Mouse (Mus musculus): ENCODE measurements around the gene Cfap99. TPM values are rescaled to one million over a fixed set of nuclear protein-coding genes. Genes with fewer than 3 reads are reported as not detected.

Cfap99 gene
- polyA plus RNA-seq, 1 experiment from 2014 or later: not detected

- Histone ChIP-seq H3K9ac (replicated peaks) (no peak overlapping the region), H3K4me2 (replicated peaks) (no peak overlapping the region), H3K27ac (no peak overlapping the region), H3K4me1 (replicated peaks) (peaks cover 6% of the 10 kb centered on the region; the same call in 1 of the 2 replicates), H3K9me3 (no peaks in the 10 kb centered on the region), H3K36me3 (no peaks in the 10 kb centered on the region), H3K4me3 (replicated peaks) (no peak overlapping the region), H3K27me3 (peaks cover 17% of the 10 kb centered on the region)
- no peak for ATAC-seq
- 91% methylated on average over 7 of the region's 7 CpGs for WGBS
Measured at GRCm38 (mm10) chr5:34280976-34281375, 7.4 kb upstream of the Cfap99 start.

- 87% methylated on average over 5 of the region's 5 CpGs for WGBS
- Histone ChIP-seq H3K9me3 (no peaks in the 10 kb centered on the region), H3K36me3 (no peaks in the 10 kb centered on the region), H3K9ac (replicated peaks) (no peak overlapping the region), H3K4me3 (replicated peaks) (no peak overlapping the region), H3K4me1 (replicated peaks) (peaks cover 25% of the 10 kb centered on the region), H3K27ac (no peak overlapping the region), H3K27me3 (peaks cover 37% of the 10 kb centered on the region), H3K4me2 (replicated peaks) (no peak overlapping the region)
- ATAC-seq: no peak
Measured at GRCm38 (mm10) chr5:34283355-34283754, 5.0 kb upstream of the Cfap99 start.

GRCm38 (mm10) chr5:34284156-34284750 lies 4.1 kb upstream of the Cfap99 start:
- Histone ChIP-seq H3K27me3 (peaks cover 40% of the 10 kb centered on the region), H3K4me2 (replicated peaks) (no peak overlapping the region), H3K4me3 (replicated peaks) (no peak overlapping the region), H3K9ac (replicated peaks) (no peak overlapping the region), H3K4me1 (replicated peaks) (peaks cover 27% of the 10 kb centered on the region), H3K36me3 (no peaks in the 10 kb centered on the region), H3K9me3 (no peaks in the 10 kb centered on the region), H3K27ac (no peak overlapping the region)
- no peak for ATAC-seq
- 53% methylated on average over 3 of the region's 3 CpGs for WGBS

GRCm38 (mm10) chr5:34285285-34285684 lies 3.1 kb upstream of the Cfap99 start:
- Histone ChIP-seq H3K4me3 (replicated peaks) (no peak overlapping the region), H3K9ac (replicated peaks) (no peak overlapping the region), H3K27me3 (peaks cover 50% of the 10 kb centered on the region), H3K27ac (no peak overlapping the region), H3K9me3 (no peaks in the 10 kb centered on the region), H3K36me3 (no peaks in the 10 kb centered on the region), H3K4me1 (replicated peaks) (peaks cover 27% of the 10 kb centered on the region), H3K4me2 (replicated peaks) (no peak overlapping the region)
- ATAC-seq: no peak
- WGBS: 85% methylated on average over 2 of the region's 2 CpGs

GRCm38 (mm10) chr5:34286516-34286915 lies 1.9 kb upstream of the Cfap99 start:
- H3K36me3 ChIP-seq: no peaks in the 10 kb centered on the region
- H3K27ac ChIP-seq: no peak overlapping the region
- peak overlapping the region; percentile 74 for H3K4me3 ChIP-seq (replicated peaks)
- no peak overlapping the region for H3K9ac ChIP-seq (replicated peaks)
- H3K4me2 ChIP-seq (replicated peaks): peak overlapping the region; percentile 90
- H3K4me1 ChIP-seq (replicated peaks): peaks cover 27% of the 10 kb centered on the region
- H3K27me3 ChIP-seq: peaks cover 51% of the 10 kb centered on the region
- no peaks in the 10 kb centered on the region for H3K9me3 ChIP-seq
- WGBS: under 1% methylated on average over 11 of the region's 11 CpGs
- no peak for ATAC-seq

- no peak for ATAC-seq
- Histone ChIP-seq H3K4me2 (replicated peaks) (peak overlapping the region; percentile 90), H3K4me3 (replicated peaks) (peak overlapping the region; percentile 74), H3K36me3 (no peaks in the 10 kb centered on the region), H3K9ac (replicated peaks) (peak overlapping the region; percentile 79), H3K4me1 (replicated peaks) (peaks cover 27% of the 10 kb centered on the region), H3K9me3 (no peaks in the 10 kb centered on the region), H3K27ac (no peak overlapping the region), H3K27me3 (peaks cover 51% of the 10 kb centered on the region)
- WGBS: under 1% methylated on average over 54 of the region's 54 CpGs
Measured at GRCm38 (mm10) chr5:34287001-34287837, 1.2 kb upstream of the Cfap99 start.

GRCm38 (mm10) chr5:34287838-34288145 lies 608 bp upstream of the Cfap99 start:
- H3K27ac ChIP-seq: no peak overlapping the region
- H3K4me1 ChIP-seq (replicated peaks): peaks cover 27% of the 10 kb centered on the region
- WGBS: under 1% methylated on average over 18 of the region's 18 CpGs
- H3K27me3 ChIP-seq: peaks cover 51% of the 10 kb centered on the region
- peak overlapping the region; percentile 90 for H3K4me2 ChIP-seq (replicated peaks)
- H3K9me3 ChIP-seq: no peaks in the 10 kb centered on the region
- H3K9ac ChIP-seq (replicated peaks): peak overlapping the region; percentile 79
- ATAC-seq: no peak
- H3K4me3 ChIP-seq (replicated peaks): peak overlapping the region; percentile 74
- no peaks in the 10 kb centered on the region for H3K36me3 ChIP-seq

- Histone ChIP-seq H3K36me3 (no peaks in the 10 kb centered on the region), H3K9me3 (no peaks in the 10 kb centered on the region), H3K4me1 (replicated peaks) (peaks cover 22% of the 10 kb centered on the region), H3K9ac (replicated peaks) (no peak overlapping the region), H3K27ac (no peak overlapping the region), H3K4me2 (replicated peaks) (peak overlapping the region; percentile 90; the same call in 1 of the 2 replicates), H3K27me3 (peaks cover 48% of the 10 kb centered on the region), H3K4me3 (replicated peaks) (peak overlapping the region; percentile 74; the same call in 1 of the 2 replicates)
- ATAC-seq: no peak
- 61% methylated on average over 2 of the region's 2 CpGs for WGBS
Measured at GRCm38 (mm10) chr5:34289286-34289685, 886 bp downstream of the Cfap99 start.

GRCm38 (mm10) chr5:34293363-34293762 lies 5.0 kb downstream of the Cfap99 start:
- Histone ChIP-seq H3K36me3 (no peaks in the 10 kb centered on the region), H3K27me3 (peaks cover 14% of the 10 kb centered on the region), H3K9ac (replicated peaks) (no peak overlapping the region), H3K4me2 (replicated peaks) (no peak overlapping the region), H3K9me3 (no peaks in the 10 kb centered on the region), H3K27ac (no peak overlapping the region), H3K4me3 (replicated peaks) (no peak overlapping the region), H3K4me1 (replicated peaks) (peaks cover 3% of the 10 kb centered on the region; the same call in 1 of the 2 replicates)
- no peak for ATAC-seq
- WGBS: 76% methylated on average over 6 of the region's 6 CpGs

GRCm38 (mm10) chr5:34294696-34295095 lies 6.3 kb downstream of the Cfap99 start:
- no peaks in the 10 kb centered on the region for H3K9me3 ChIP-seq
- peaks cover 6% of the 10 kb centered on the region for H3K27me3 ChIP-seq
- no peak overlapping the region for H3K4me2 ChIP-seq (replicated peaks)
- H3K4me1 ChIP-seq (replicated peaks): no peaks in the 10 kb centered on the region
- H3K36me3 ChIP-seq: no peaks in the 10 kb centered on the region
- no peak overlapping the region for H3K27ac ChIP-seq
- 37% methylated on average over 2 of the region's 2 CpGs for WGBS
- no peak for ATAC-seq
- H3K9ac ChIP-seq (replicated peaks): no peak overlapping the region
- H3K4me3 ChIP-seq (replicated peaks): no peak overlapping the region

- 74% methylated on average over 2 of the region's 2 CpGs for WGBS
- H3K36me3 ChIP-seq: no peaks in the 10 kb centered on the region
- no peaks in the 10 kb centered on the region for H3K9me3 ChIP-seq
- no peak overlapping the region for H3K9ac ChIP-seq (replicated peaks)
- no peak overlapping the region for H3K4me3 ChIP-seq (replicated peaks)
- H3K4me2 ChIP-seq (replicated peaks): no peak overlapping the region
- no peak overlapping the region for H3K27ac ChIP-seq
- peaks cover 2% of the 10 kb centered on the region; the same call in 1 of the 2 replicates for H3K27me3 ChIP-seq
- H3K4me1 ChIP-seq (replicated peaks): no peaks in the 10 kb centered on the region
- no peak for ATAC-seq
Measured at GRCm38 (mm10) chr5:34295141-34295540, 6.7 kb downstream of the Cfap99 start.

GRCm38 (mm10) chr5:34298061-34298460 lies 9.7 kb downstream of the Cfap99 start:
- Histone ChIP-seq H3K4me3 (replicated peaks) (no peak overlapping the region), H3K9me3 (no peaks in the 10 kb centered on the region), H3K4me2 (replicated peaks) (no peak overlapping the region), H3K36me3 (no peaks in the 10 kb centered on the region), H3K27ac (no peak overlapping the region), H3K27me3 (0 out of 2 replicates have a peak, but pooled peaks cover 3% of the 10 kb centered on the region), H3K9ac (replicated peaks) (no peak overlapping the region), H3K4me1 (replicated peaks) (no peaks in the 10 kb centered on the region)
- 57% methylated on average over 4 of the region's 4 CpGs for WGBS
- ATAC-seq: no peak

Data from midbrain, embryonic 13.5 days (tissue).